Mouse (Mus musculus): ENCODE measurements at regions not wholly inside any gene's neighbourhood (a gene's known extent, or its start where the extent isn't known, plus 50 kb on each side); places are given as distances from the start of the nearest gene placed in this dataset.

DNA sequence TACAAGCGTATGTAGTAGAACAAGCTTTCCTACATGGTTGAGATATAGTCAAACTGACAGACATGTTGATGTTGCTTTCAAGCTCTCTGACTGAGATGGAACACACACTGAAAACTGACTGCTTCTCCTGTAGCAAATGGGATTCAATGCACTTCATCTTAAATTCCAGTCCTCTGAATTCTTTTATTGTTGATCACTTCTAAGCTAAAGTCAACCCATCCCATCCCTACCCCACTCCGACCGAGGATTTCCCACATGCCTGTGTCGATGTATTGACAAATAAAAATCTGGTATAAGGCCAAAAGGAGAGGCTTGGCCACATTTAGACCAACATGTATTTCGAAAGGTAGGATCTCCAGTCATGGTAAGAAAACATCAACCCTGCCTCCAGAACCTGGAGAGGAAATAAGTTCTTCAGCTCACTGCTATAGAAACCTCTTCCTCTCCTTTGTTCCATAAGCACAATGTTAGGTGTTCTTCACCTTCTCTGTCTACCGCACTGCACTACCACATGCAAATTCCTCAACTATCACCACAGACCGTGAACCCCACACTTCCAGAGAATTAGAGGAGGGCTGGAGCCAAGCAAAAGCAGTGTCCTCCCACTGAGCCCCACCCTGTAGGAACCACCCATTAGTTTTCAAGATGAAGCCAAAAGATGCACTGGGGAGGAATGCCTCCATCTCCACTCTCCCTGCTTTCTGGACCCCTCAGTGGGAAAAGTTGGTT is 330.1 kb downstream of the Klf6 start:
- DNase-seq = no peak

DNA sequence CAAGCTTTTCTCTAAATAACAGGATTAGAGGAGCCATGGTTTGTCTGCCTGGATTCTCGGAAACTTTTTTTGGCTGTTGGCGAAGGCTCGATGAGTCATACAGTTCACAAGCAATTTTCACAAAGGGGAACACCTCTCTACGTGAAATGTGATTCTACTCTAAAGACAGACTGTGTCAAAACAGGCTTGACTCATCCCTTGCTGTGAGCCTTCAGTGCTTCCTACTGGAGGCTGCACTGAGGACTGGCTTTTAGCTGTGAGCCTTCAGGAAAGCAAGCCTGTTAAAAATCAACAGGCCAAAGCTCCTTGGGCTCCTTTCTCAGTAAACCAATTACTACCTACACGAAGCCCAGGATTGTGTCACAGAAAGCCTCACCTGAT is 330.6 kb downstream of the Klf6 start:
- DNase-seq = no peak

DNA sequence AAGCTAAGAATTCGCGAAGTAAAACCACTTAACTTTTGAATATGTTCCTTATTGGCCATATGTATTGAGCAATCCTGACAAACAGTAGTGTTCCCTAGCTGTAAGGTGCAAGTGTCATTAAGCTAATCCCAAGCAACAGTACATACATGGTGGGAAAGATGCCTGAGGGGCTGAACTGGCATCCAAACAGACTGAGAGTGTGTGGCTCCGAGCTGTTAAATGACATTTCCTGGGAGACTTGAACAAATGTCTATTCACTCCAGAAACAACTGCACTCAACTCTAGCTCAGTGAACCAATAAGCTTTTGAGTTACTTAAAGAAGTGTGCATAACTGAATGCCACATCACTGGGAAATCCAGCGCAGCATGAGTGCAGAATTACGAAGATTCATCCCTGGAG is 335.4 kb downstream of the Klf6 start:
- no peak for DNase-seq

DNA sequence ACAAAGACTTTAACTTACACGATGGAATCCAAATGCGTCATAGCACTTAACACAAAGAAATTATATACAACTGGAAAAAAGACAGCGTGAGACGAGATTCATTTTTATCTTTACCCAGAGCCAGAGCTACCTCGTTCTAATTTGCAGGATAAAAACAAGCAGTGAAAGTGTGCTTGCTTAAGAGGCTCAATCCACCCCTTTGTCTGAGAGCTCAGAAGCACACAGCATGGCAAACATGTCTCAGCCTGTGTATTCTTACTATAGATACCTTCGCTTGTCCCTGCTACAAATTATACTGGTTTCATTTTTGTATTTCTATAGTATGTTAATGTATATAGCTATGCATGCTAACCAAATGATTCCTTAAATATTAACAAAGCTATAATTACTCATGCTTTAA is 337.8 kb downstream of the Klf6 start:
- DNase-seq = no peak

DNA sequence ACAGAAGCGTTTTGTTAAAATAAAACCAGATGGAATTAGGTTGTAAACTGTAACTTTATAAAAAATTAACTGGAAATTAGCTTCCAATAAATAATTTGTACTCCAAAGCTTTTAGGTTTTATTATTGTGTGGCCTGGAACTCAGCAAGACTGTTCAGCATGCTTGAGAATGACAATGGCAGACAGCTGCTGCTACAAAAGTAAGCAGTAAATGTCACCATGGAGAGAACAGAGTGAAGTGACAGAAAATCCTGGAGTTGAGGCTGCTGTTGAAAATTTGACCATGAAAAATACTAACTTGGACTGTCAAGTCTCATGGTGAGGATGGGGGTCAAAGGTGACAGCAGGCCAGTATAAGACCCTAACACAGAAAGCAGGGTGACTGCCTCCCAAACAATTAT is 340.2 kb downstream of the Klf6 start:
- DNase-seq = no peak

DNA sequence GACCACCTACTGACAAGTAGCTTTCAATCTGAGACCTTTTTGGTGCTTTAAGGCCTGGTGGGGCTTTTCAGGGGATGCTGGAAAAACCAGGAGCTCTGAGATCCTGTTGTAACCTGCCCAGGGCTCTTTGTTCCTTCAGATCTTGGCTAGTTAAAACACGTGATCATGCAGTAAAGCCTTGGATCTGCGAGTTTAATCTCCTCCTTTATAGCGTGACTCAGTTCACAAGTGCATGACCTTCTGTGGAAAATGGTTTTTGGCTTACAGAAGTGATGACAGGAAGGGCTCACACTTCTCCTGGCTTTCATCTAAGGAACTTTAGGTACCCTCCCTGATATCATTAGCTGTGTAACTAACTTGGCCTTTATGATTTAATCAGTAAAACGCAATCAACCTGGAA is 343.1 kb upstream of the Pitrm1 start:
- no peak for DNase-seq

DNA sequence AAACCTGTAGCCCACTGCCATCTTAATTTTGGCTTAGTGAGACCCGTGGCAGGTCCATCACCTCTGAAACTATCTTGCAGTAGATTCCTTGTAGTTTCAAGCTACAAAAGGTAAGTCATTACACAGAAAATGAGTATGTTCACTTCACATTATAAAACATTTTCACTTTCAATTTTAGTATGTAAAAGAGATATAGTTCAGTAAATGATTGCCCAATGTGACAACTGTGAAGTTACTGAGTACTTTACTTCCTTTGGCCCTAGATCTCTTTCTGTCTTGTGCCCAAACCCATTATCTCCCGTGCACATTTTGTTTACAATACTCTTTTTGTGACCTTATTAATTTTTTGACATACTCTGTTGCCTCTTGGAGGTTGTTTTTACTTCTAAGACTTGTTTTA is 335.4 kb upstream of the Pitrm1 start:
- DNase-seq = no peak

DNA sequence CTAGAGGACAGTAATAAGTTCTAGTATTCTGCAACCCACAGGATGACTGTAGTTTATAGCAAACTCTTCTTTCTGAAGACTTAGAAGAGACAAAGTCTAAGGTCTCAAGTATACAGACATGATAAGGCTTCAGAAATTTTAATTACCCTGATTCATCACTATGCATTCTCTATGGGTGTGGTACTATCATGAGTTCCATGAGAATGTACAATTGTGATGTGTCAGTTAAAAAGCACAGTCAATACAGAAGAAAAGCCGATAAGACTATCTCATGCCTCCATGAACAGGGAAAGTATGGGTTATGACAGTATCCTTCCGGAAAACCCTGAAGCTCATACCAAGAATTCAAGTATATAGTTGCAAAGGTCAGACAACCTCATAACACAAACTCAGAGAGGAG is 333.8 kb upstream of the Pitrm1 start:
- DNase-seq = no peak

DNA sequence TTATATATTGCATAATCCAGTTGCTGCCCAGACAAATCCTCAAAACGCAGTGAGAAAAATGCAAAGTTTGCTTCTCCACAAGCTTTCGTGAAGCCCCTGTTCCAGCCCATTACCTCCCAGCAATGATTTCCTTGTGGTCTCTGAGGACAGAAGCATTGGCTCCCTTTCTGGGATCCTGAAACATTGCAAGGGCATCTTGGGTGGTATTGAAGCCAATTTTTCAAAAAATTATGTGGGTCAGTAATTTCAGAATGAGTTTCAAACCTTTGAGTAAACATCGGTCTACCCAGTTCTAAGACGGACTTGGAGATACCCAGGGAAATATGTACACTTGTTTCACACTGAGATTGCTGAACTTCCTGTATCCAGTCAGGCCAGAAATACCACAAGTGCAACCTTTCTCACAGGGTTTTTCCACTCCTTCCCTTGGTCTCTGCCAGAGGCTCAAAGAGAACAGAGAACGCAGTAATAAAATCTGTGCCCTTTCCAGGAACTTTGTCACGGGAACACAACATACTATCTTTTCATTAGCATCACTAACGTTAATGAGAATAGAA is 321.8 kb upstream of the Pitrm1 start:
- no peak for DNase-seq

DNA sequence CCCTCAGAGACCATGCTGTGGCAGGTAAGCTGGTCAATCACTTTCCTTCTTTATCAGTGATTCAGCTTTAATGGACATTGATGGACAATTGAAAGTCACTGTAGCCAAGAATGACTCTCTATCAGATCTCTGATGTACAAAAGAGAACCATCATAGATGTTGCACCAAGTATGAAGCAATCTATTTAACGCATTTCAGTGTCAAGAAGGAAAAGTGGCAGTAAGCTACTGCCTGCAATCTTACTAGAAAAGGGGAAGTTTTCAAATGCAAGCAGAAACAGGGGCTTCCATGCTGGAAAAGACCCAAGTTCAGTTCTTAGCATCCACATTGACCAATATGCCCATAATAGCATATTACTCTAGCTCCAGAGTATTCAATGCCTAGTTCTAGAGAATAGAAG is 319.7 kb upstream of the Pitrm1 start:
- no peak for DNase-seq

DNA sequence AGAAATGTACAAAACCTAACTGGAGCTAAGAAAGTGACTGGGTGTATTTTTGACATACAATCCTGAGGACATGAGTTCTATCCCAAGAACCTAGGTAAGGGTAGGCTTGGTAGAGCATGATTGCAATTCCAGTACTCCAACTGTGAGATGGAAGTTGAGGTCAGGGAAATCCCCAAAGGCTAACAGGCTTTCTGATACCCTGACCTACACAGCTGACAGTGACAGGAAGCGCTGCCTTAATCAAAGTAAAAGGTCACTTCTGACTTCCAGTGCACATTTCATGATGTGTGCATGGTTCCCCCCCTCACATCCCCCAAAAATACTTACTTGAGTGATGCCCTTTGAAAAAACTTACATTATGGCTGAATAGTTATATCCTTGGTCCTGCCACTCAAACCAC is 312.6 kb upstream of the Pitrm1 start:
- DNase-seq = no peak

DNA sequence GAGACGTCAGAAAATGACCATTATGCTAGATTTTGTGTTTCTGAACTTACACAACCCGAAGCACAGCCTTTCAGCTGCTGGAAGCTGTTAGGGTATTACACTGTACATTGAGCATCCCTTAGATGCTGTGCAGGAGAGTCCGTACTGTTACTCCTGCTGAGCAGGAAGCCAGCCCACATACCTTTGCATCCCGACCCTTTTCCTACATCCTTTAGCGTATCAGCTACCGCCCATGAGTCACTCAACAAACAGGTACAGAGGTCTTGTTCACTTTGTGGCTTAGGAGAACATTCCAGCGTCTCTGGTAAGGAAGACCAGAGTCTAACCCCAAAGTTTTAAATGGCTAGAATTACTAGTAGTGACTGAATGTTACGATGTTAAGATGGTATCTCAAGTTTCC is 311.4 kb upstream of the Pitrm1 start:
- DNase-seq = no peak

DNA sequence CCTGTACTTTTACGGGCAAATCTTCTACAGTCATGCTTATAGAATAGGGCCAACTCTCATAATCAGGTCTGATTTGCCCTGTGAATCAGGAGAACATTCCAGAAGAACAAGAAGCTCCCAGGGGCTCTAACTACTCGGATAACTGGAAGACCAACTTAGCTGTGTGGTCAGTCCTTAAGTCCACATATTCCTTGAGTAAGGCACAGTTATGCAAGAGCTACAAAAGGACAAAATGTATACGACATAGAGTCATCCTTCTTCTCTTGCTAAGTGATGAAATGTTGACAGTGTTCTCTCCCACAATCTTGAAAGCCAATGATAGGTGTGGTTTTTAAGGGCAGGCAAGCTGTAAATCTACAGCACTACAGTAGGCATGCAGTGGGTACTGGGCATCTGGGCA is 310.7 kb upstream of the Pitrm1 start:
- no peak for DNase-seq

DNA sequence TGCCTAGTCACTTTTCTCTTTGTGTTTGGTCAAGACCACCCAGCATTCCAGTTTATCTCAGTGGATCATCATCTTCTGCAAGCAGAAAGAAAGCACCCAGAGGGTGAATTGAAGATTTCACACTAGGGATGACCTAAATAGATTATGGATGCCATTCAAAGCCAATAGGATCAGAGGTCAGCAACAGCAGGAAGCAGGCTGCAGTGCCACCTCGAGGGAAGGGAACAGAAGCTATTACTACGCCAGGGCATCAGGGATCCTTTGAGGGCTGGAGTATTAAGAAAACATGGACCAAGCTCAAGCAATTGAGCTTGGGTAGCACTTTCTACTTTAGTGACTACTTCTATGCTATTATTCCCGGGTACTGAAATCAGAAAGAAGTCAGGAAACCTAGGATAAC is 307.1 kb upstream of the Pitrm1 start:
- no peak for DNase-seq

DNA sequence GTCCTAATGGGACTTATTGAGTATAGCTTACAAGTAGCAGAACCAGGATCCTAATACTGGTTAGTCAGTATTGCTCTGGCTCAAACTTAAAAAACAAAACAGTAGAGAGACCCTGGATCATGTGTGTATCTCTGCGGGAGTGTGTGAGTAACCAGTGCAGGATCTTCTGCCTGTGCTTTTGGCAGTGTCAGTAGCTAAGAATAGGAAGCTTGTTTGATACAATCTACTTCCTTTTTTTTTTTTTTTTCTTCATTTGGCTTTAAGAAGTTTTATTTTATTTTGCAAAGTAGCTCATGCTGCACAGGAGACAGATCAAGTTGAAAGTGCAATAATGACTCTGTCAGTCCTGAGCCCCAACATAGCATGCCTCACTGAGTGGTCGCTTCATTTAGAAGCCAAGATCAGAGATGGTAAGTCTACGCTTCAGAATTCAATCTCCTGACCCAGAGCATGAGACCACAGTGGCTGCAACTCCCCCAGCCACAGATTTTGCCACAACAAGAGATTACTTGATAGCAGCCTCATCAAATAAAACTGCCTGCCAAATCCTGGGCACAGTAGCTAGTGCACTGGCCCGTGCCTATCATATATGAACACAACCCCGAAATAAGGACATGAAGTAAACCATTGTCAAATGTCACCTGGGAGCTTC is 306.4 kb upstream of the Pitrm1 start:
- DNase-seq = no peak

DNA sequence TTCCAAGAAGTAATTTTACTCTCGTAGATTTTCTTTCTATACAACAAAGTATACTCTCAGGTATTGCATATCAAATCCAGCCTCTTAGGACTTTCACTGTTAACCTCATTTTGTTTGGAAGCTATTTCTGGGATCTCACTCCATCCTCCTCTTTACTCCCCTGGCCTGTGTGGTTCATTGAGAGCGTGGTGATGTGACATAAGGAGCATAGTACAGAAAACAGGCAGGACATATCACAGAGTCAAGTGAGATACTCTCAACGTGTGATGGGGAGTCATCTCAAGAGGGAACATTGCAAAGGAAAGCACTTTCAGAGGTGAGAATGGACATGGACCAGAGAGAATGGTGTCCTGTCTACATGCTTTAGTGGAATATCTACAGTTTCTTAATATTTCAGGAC is 297.8 kb upstream of the Pitrm1 start:
- DNase-seq = no peak

DNA sequence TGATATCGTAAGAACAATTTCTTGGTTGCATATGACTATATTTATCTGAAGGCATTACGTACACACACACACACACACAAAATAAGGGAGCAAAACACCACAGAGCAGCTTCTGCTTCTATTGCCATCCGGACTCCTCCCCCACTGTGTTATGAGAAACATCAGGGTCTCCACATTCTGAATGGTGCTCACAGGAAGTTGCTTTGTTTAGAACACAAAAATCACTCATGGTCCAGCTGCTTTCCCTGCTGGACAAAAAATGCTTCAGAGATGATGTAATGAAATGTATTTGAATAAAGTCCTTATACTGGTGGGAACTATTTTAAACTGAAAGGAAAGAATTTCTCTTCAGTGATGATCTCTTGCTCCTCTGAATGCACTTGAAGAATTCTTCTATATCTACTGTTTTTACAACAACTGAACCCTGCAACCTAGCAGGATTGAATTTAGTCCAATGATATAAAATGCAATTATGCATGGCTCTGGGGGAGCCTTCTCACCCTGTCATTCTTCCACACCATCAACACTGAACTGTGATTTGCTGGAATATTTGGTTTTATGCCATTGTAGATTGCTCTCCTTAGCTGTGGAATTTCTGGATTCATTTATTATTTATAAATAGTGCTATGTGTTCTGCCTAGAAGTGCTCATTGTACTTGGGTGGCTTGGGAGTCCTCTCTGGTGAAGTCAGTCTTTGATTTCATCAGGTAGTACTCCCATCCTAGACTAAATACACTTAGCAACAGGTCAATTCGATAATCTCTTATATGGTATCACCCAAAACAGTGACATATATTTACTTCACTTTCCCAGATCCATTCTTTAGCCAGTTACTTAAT is 296.7 kb upstream of the Pitrm1 start:
- no peak for DNase-seq

DNA sequence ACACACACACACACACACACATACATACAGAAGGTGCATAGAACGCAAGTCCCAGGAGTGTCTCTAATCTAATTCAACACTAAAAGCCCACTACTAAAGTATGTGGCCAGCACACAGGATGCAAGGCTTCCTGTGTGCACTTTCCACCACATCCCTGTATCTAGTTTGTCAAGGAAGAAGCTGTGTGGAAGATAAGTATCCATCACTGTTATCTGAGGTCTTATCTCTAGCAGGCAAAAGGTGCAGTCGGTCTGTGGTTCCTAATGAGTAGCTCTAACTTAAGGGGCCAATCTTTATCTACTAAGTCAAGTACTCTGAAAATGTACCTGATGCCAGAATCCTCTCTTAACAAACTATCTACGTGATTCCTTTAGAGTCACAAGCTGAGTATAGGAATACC is 295.8 kb upstream of the Pitrm1 start:
- DNase-seq = no peak

DNA sequence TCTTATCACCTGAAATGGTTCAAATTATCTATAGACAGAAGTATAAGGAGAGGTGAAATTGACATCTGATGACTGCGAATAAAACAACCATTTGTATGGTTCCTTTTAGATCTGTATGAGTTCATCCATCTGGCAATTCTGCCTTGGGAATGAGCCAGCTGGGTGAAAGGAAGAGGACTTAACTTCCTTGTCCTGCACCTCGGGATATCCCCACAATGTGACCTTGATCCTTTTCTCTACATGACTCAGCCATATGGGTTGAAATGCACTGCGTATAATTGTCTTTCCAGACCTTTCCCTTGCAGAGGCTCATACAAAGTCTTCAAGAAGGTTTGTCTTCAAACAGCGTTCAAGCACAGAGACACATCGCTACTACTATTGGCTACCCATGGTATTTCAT is 292.6 kb upstream of the Pitrm1 start:
- DNase-seq = no peak

DNA sequence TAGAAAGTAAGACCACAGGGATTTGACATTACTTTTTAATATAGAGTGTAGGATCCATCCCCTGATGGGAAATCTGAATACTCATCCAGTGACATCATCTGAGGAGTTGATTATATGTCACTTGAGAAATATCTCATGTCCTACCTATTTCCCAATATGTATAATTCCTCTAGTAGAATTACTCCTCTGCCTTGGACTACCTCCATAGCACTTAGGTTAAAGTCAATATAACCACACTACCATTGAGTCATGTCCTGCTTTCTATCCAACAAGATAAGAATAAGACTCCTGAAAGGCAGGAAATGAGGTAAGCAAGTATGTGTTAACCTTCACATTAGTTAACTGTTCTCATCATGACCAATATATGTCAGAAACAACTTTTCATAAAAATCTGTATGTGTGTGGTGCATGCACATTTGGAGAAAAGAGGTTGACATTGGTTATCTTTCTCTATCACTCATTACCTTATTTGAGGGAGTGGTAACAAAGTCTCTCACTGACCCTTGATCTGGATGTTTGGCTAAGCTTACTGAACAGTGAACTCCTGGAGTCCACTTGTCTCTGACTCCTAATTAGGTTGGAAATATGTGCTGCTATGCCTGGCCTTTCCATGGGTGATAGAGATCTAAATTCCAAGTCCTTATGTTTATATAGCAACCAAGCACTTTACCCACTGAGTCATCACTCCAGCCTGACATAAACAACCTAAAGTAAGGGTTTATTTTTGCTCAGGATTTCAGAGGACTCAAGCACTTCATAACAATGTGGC is 292.0 kb upstream of the Pitrm1 start:
- DNase-seq = no peak

DNA sequence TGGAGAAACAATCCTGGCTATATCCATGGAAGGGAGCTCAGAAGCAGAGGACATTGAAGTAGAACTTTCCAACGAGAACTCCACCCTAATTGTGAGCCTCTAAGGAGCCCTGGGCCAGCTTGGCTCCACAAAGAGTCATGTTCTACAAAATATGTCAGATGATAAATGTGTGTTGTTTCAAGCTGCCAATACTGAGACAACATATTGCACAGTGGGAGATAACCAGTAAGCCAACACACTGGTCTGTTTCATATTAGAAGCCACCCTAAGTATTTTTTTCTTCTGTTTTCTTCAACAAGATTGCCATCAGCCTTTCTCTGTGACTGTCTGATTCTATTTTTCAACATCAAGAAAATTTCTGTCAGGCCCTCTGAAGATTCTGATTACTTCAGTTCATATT is 289.5 kb upstream of the Pitrm1 start:
- DNase-seq = no peak

DNA sequence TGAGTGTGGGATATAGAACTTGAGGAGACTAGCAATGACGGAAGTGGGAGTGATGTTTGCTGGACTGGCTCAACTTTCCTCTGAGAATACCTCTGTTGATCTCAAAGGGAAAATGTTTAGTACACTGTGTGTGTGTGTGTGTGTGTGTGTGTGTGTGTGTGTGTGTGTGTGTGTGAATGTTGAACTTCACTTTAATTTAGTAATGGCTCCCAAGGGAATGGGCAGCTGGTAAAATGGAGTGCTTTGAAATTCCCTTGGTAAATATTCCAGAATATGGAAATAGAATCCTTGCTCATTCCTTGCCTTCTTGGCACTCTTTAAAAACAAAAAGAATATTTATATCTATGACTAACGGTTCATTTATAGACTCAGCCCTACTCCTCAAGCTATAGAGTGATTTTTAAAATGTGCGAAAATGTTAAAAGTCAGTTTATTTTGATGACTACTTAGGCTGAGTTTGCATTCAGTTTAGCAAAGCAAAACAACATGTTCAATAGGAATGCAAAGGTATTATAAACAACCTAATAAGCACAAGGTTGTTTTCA is 287.6 kb upstream of the Pitrm1 start:
- DNase-seq = no peak

DNA sequence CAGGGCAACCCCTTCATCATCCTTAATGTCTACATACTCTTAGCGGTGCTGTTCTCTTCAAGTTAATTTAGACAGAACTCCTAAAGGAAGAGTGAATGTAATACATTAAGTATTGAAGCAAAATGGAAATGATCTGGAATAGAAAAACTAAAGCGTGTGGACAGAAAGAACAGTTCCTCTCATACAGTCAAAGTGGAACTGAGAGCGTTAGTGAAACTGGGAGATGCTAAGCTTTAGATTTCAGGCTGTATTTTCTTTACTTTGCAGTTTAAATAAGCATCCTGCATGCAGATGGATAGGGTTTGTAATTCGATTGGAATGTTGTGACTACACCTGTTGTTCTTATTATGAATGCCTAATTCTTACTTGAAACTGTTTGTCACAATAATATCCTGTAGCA is 286.5 kb upstream of the Pitrm1 start:
- no peak for DNase-seq
